Mouse (Mus musculus) layer of hippocampus, adult 8-10 months (tissue): ENCODE results near the gene Gfi1b. TPM values are rescaled to one million over a fixed set of nuclear protein-coding genes. Genes with fewer than 3 reads are reported as not detected.
A peak's percentile ranks its signal among the peaks of the same experiment; 100 is the strongest.

Experiments
- DNase-seq, 2 experiments: peaks; one replicate each; pipeline ENCODE4 v3.0.0; 2022; ENCODE audit warnings: low spot score in 2 of 2
- total RNA-seq, 4 experiments: library from RNA; stranded (reverse); gene quantifications; 2 replicates each; pipeline ENCODE4 v1.2.4; 2022

Gene Gfi1b
- not detected for total RNA-seq

- no peak for DNase-seq
Measured at GRCm38 (mm10) chr2:28621664-28622171, at the start of gene Gfi1b. Gfi1b (minus strand) TSS chr2:28621982.

- no peak for DNase-seq
Measured at GRCm38 (mm10) chr2:28671438-28671837, 49.7 kb upstream of the Gfi1b start.

- no peak for DNase-seq
Measured at GRCm38 (mm10) chr2:28665818-28666217, 44.0 kb upstream of the Gfi1b start.

DNA sequence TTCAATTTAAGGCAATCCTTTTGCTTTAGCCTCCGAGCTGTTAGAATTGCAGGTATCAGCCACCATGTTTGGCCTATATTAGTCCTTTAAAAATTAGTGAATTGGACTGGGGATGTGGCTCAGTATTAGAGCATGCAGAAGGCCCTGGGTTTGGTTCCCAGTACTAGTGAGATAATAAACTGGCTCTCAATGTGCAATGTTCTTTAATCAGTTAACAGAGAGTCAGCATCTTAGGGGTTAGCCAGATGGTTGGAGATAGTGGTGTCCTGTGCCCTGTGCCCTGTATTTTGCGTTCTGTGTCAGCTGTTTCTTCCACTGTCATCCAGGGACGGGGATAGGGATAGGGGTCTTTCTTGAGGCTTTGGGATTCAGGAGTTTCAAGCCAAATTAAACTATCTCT, 41.1 kb upstream of the Gfi1b start:
- no peak for DNase-seq

DNA sequence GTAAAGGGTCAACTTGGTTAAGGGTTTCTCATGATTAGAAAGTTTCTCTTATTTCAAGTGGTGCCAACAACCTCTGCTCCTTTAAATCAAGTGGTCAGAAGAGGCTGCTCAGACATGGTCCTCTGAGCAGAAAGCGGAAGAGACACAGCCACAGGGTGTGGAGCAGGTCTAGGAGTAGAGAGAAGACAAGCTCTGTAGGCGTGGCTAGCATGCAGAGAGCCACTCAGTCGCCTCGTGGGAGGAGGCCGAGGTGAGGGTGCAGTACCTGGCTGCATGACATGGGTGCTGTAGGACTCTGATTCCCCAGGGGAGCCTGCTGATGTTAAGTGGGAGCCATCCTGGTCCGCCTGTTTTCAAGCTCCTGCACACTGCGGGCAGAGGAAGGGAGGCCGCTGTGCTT, 34.4 kb upstream of the Gfi1b start:
- no peak for DNase-seq

DNA sequence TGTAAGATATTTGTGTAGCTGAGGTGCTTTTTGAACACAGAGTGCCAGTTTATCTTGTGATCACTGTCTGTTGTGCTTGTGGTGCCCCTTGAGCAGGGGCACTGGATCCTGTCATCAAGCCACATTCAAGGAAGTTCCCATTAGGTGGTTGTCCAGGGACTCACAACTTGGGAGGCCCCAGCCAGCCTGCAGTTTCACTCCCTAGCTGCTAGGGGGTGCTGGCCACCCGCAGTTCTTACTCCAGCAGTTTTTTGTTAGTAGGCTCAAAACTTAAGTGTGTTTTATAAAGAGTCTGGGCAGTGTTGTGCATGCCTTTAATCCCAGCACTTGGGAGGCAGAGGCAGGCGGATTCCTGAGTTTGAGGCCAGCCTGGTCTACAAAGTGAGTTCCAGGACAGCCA, 32.5 kb upstream of the Gfi1b start:
- no peak for DNase-seq

DNA sequence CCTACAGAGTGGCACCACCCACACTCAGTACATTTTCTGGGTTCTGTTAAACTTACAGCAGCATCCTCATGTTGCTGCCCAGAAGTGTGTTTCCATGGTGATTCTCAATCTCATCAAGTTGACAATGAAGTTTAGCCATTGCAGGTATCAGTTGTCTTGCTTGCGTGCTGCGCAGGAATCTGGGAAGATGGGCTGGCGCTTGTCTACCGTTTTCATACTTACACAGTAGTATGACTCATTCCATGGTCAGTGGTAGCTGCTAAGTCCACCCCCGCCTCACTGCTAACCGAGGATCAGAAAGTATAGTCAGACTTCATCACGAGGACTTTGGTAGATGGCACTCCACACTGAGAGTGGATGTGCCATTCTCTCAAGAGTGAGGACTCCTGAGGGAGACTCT, 31.6 kb upstream of the Gfi1b start:
- DNase-seq, result no peak

GRCm38 (mm10) chr2:28650526-28650925, 28.7 kb upstream of the Gfi1b start:
- no peak for DNase-seq

GRCm38 (mm10) chr2:28643081-28643480, 21.3 kb upstream of the Gfi1b start:
- DNase-seq, result no peak

- DNase-seq, result peak in 1 of 2 experiments; percentile 23
Measured at GRCm38 (mm10) chr2:28641435-28641941, 19.7 kb upstream of the Gfi1b start.

- peak; percentile 92 to 94 for DNase-seq
Measured at GRCm38 (mm10) chr2:28640461-28641424, 19.0 kb upstream of the Gfi1b start, which contains the start of gene Tsc1. Tsc1 (plus strand) TSS chr2:28641228.

DNA sequence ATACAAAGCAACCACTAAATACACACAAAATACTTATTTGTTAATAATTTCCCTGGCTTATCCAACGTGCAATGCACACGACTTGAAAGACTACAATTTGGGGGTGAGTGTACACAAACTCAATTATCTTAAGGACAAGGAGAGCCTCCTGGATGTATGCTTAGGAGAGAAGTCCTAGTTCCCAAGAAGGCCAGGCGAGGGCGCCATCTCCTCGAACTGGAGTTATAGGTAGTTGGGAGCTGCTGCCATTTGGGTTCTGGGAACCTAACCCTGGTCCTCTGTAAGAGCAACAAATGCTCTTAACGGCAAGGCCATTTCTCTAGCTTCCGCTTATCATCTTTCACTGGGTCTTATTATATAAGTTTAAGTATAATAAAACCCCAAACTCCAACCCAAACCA, 18.0 kb upstream of the Gfi1b start:
- DNase-seq, result no peak

GRCm38 (mm10) chr2:28638886-28639285, 17.1 kb upstream of the Gfi1b start:
- no peak for DNase-seq

DNA sequence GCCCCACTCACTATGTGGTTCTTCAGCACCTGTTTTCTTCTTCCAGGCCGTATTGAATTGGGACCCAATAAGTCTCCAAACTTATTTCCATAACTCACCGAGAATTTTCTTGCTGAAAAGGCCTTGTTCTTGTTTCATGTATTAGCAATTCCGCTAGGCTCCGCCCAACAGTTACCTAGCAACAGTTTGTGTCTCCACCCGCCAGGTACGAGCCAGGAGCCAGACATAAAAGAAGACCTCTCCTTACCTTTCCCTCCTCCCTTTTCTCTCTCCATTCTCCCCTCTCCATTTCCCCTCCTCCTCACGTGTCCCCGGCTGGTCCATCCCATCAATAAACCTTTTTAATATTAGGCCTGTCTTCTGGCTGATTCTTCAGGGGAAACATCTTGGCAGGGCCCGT, 16.6 kb upstream of the Gfi1b start:
- no peak for DNase-seq

DNA sequence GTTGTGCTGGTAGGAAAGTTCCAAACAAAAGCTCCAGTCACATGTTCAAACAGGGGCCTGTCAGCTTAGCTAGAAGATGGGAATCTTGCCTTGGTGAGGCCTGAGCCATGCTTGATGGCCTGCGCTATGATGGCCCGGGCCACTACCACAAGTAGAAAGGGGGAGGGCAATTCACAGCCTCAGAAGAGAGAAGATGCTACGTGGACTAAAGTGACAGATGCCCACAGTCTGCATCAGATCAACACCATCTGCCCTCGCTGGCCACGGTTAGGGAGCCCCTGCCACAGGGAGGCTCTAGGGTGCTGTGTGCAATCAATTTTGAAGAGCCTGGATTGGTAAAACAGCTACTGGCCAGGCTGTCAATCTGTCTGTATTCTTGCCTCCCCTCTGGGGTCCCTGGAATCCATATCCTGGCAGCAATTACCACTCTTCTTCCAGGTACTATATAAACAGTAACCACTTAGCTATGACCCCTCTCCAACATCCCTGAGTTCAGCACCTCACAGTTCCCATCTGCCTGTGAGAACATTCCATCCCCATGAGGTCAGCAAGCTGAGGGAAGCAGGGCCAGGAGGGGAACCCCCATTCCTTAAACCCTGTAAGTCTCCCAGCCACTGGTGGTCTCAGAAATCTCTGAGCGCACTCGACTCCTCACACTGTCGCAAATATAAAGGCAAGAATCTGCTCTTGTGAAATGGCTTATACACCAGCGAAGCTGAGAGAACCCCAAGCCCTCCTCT, 15.5 kb upstream of the Gfi1b start:
- no peak for DNase-seq

GRCm38 (mm10) chr2:28635199-28635598, 13.4 kb upstream of the Gfi1b start:
- DNase-seq, result no peak

- DNase-seq, result no peak
Measured at GRCm38 (mm10) chr2:28633136-28633535, 11.4 kb upstream of the Gfi1b start.

DNA sequence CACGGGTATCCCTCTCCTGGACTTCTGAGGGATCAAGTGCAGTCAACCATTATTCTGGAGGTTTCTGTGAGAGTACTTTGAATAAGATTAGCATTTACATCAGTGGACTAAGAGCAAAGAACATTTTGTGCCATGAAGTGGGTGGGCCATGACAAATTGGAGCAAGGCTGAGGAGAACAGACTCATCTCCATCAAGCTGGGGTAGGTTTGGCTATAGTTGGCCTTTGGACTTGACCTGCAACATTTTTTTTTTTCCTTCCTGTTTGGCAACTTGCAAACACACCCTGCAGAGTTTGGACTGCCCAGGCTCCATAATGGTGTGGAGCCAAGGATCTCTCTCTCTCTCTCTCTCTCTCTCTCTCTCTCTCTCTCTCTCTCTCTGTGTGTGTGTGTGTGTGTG, 10.8 kb upstream of the Gfi1b start:
- no peak for DNase-seq

DNA sequence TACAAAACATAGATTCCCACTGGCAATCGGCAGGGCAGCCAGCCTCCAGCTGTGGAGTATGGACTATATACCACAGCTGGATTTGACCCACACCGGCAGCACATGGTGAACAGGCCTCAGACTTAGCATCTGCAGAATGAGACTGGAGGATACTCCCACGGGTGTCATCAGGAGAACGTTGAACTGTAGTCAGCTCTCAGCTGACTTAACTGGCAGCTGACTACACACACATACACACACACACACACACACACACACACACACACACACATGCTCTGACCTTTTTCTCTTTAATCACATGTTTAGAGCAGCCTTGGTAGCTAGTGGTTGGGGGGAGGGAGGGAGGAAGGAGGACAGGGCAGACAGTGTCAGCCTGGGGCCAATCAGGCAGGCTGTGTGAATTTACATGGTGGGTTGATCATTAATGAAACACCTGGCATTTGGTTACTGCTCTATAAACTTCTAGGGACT, 8.2 kb upstream of the Gfi1b start:
- no peak for DNase-seq

GRCm38 (mm10) chr2:28628053-28628452, 6.3 kb upstream of the Gfi1b start:
- no peak for DNase-seq

DNA sequence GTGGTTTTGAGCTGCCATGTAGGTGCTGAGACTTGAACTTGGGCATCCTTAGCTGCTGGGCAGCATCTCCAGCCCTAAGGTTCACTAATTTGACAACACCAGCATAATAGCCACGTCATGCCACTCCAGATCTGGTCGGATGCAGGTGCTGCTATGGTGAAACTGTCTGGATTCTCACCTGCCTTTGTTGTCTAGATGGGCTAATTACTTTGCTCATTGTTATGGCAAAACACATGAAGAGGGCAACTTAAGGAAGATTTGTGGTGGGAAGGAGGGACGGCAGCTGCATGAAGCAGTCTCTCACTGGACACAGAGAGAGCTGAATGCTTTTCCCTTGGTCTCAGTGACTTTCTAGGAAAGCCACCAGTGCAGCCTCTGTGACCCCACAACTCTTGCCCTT, 4.3 kb upstream of the Gfi1b start:
- no peak for DNase-seq

GRCm38 (mm10) chr2:28624870-28625269, 3.1 kb upstream of the Gfi1b start:
- no peak for DNase-seq
